Mouse (Mus musculus) fibroblast of lung, adult 2 months (primary cell): ENCODE measurements around the gene Lingo4.
A peak's percentile ranks its signal among the peaks of the same experiment; 100 is the strongest.

Source experiments
- DNase-seq: peaks from one replicate; pipeline ENCODE4 v3.0.0-alpha.2; 2011; ENCODE audit warnings: low read depth

The Lingo4 gene

DNA sequence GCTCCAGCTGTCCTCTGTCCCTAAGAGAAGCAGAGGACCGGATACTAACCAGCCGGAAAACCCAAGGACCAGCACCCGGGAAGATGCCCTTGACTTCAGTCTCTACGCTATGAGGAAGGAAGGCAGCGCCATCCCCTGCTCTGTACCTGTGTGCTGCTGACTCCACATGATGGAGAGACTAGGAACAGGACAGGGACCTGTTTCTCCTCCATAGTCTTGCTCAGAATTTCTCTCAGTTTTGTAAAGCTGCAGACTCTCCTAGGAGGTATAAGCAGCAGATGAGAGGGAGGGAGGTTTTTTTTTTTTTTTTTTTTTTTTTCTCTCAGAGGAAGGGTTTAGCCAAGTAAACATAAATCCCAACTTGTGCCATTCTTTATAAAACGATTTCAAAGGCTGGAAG, at the start of gene Lingo4:
Gene Lingo4 (plus strand): TSS at position 301 of the 400 bp plus-strand sequence.
- DNase-seq: no peak

DNA sequence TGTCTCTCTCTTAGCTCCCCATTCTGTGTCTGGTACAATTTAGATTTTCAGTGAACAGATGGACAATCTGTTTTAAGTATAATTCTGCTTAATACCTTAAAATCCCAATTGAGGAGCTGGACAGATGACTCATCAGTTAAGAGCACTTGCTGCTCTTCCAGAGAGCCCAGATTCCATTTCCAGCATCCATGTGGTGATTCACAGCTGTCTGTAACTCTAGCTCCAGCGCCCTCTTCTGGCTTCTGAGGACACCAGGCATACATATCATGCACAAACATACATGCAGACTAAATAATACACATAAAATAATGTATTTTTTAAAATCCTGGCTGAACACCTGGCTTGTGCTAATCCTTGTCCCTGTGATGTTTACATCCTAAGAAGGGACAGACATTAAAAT, 37.5 kb upstream of the Lingo4 start:
- DNase-seq: no peak

DNA sequence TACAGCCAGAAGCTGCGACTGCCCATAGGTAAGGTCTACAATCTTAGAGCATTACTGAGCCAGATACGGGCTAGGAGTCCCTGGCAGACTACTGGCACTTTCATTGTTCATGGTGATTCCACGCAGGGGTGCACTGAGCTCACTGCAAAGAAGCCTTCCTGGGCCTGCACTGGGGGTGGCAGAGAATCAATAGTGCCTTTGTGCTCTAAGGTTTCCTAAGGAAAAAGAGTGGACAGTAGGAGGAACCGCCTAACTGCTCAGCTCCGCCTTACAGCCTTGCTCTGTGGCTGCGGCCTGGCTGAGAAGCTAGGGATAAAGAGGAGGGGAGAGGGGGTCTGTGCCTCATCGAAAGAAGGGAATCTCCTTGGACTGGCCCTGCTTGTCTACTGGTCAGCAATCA, 36.2 kb upstream of the Lingo4 start, which contains the start of gene C2cd4d:
Gene C2cd4d (plus strand): TSS at position 301 of the 400 bp plus-strand sequence.
- DNase-seq: no peak

DNA sequence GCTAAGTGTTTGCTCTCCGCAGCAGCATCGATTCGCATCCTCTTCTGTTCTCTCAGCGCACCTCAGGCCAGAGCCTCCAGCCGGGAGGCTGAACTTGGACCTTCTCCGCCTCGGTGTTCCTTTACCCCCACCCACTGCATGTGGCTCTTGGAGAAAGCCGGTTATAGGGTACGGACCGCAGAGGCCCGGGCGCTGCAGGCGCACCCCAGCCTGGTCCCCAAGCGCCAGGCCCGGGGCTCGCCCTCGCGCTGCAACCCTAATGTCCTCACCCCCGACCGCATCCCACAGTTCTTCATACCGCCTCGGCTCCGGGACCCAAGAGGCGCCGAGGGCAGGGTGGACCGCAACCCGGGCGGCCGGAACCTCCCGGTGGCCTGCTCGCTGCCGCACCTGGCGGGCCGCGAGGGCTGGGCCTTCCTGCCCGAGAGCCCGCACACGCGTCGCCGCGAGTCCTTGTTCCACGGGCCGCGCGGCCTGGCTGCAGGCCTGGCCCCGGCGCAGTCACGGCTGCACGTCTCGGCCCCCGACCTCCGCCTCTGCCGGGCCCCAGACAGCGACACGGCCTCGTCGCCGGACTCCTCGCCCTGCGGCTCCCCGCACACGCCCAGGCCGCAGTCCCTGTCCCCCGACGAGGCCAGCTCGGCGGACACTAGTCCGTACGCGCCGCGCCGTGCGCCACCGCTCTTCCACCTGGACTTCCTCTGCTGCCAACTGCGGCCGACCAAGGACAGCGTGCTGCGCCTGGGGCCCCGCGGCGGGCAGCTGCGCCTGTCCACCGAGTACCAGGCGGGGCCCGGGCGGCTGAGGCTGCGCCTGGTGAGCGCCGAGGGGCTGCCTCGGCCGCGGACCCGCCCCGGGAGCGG, 34.8 kb upstream of the Lingo4 start:
- DNase-seq: no peak

DNA sequence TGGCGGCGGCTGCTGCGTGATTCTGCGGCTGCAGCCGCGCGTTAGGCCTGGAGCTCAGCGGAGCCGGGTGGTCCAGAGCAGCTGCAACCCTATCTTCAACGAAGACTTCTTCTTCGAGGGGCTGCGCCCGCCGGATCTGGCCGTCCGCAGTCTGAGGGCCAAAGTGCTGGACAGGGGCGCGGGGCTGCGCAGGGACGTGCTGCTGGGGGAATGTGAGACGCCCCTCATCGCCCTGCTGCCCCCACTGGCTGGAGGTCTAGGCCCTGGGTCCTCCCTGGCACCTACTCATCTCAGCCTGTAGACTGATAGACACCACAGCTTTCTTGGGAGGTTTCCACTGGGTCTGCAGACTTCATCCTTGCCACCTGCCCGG, 34.2 kb upstream of the Lingo4 start:
- no peak for DNase-seq

DNA sequence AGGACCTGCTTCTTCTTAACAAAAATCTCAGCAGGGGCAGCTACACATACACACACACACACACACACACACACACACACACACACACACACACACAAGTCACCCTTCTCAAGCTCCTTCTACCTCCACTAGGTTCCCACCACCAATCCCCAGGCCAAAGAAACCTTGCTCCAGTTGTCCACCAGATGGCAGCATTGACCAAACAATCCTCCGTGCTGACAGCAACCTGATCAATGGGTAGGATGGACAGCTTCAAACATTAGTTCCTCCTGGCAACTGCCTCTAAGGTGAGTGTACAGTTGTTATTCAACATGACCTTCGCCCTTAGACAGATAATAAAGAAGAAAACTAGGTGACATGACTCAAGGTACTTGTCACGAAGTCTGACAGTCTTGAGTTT, 31.6 kb upstream of the Lingo4 start:
- peak; percentile 46 for DNase-seq

DNA sequence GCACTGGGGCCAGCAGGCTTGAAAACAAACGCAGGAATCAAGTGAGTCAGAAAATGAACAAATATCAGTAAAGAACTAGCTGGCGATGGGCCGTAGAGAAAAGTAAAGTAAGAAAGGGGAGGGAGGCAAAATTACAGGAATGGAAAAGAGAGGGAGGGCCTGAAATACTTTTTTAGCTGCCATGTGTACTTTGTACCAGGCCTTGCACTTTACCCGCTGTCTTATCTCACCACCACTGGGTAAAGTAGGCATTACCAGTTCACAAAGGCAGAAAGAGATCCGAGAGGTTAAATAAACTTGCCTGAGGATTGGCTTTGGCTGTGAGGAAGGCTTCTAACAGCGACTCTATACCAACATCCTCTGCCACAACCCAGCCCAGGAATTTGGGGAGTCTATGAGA, 30.8 kb upstream of the Lingo4 start:
- no peak for DNase-seq

DNA sequence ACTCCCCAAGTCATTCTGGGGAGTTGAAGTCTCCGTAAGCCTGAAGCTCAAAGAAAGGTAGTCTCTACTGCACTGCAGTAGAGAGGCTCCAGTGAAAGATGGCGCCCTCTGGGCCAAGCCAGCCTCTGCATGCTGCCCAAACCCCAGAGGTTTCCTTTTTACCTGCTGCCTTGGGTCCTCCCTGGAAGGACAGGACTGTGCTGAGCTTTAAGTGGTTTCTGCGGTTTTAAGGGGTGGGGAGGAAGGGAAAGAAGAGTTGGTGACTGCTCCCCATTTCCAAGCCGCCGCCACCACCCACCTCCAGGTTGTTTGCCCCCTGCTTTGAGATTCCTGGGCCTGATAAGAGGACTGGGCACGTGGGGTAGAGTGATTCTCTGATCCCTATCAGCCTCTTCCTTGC, 29.7 kb upstream of the Lingo4 start:
- DNase-seq: no peak

DNA sequence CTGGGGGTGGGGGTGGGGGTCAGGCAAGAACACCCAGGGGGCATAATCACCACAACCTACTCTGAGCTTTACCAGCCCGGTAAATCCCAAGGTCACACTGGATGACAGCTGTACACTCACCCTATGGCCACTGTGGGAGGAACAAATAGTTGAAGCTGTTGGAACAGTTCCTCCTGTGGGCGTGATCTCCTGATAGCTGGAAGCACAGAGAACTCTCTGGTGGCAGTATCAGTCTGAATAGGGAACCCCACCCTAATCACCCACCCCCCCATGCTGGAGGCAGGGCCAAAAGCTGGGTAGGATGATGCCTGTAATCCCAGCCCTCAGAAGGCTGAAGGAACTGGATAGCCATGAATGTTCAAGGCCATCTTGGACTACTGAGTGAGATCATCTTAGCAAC, 28.6 kb upstream of the Lingo4 start:
- DNase-seq: no peak

DNA sequence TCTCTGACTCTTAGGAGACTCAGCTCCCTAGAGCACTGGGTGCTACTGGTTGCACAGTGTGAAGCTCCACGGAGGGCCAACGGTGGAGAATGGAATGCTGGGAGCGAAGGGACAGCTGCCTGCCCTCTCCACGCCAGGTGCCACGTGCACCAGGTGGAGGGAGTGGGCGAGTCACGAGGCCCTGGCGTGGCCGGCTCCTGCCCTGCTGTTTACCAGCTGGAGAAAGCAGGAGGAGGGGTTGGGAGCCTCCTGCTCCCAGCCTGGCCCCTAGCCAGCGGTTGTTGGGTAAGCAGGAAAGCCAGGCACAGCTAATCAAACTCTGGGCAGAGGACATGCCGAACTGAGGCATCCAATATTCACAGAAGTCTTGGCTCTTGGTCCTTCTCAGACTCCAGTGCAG, 26.7 kb upstream of the Lingo4 start:
- DNase-seq: peak; percentile 54

DNA sequence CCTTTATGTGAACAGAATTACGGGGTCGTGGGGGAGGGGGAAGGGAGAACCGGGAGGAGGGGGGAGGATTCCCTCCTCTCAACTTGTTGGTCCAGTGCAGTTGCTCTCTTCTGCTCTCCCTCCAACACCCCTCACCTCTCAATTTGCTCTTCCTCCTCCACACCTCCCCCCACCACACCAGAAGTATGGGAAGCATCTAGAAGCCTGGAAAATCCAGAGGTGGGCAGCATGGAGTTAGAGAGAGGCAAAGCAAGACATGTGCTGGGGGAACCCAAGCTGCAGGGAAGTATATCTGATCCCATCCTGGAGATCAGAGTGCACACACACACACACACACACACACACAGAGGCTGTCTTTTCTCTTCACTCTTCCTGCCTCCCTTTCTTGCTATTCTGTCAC, 26.3 kb upstream of the Lingo4 start:
- no peak for DNase-seq

DNA sequence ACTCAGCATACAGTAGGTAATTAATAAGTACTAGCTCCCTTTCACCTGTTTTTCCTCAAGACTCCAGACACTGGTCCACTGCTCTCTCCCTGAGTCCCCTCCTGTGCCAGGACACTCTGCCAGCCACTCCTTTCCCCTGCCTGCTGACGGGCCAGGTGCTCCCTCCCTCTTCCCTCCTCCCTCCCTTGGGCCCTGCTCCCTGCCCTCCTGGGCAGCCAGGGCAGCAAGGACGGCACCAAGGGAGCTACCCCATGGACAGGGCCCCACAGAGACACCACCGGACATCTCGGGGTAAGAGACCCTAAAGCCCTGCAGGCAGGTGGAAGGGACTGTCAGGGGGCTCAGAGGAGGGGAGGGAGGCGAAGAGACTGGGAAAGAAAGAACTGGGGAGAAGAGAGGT, 25.7 kb upstream of the Lingo4 start, which contains the start of gene Rorc:
Gene Rorc (plus strand): TSS at position 154 of the 400 bp plus-strand sequence.
- no peak for DNase-seq

DNA sequence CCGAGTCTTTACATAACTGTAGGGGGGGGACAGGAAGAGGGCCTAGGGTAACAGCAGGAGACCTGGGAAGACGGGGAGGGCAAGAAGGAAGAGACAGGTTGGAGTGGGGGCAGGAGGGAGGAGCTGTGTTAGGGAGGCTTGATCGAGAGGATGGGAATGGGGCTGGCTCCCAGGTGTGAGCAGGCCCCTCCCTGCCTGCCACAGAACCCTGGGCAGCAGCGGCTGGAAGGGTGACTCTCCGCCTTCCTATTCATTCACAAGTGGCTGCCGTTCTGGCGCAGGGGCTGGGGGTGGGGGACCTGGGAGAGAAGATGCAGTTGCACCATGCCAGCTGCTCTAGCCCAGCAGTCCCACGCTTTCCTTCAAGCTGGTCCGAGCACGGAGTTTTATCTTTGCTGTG, 25.2 kb upstream of the Lingo4 start:
- DNase-seq: no peak

DNA sequence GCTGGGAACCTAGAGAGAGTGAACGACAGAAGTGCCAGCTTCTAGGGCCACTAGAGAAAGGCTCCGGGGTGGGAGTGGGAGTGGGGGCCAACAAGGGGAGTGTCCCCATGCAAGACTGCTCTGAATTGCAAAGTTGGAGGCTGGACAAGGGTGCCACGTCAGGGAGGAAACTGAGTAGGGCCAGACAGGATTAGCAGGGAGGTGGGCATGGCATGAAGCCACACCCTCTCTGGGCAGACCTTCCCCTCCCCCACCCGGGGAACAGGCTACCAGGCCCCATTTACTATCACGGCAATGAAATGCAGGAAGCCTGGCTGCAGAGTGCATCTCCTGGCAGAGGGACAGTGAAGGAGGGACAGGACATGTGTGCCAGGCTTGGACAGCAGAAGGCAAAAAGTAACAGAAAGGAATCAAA, 24.7 kb upstream of the Lingo4 start:
- DNase-seq: no peak

DNA sequence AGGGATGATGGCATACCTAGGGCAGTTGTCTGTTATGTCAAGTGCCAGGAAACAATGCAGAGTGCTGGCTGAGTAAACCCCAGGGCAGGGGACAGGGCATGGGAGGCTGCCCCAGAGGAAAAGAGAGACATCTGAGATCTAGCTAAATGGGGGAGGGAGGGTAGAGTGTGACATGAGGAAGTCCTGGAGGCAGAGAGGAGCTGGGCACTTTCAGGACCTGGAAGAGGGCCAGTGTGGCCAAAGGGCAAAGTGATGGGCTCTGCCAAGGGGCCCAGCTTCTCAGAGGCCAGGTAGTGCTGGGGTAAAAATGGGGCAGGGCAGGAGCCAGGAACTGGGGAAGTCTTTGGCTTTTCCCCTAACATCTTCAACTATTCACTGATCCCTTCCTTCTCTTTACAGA, 23.7 kb upstream of the Lingo4 start:
- no peak for DNase-seq

DNA sequence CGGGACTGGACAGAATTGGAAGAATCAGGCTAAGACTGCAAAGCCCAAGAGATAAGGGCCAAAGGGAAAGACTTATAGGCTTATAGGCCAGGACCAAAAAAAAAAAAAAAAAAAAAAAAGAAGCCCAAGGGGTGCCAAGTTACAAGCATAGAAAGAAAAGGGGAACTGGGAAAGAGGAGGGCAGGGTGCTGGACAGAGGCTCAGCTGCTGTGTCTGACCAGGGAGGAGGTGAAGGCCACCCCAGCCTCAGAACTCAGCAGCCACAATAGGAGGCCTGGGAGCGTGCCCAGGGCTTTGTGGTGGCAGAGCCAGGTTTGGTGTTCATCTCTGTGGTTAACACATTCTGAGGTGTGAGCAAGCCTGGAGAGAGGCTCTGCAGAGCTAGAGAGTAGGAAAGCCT, 23.2 kb upstream of the Lingo4 start:
- DNase-seq: no peak

DNA sequence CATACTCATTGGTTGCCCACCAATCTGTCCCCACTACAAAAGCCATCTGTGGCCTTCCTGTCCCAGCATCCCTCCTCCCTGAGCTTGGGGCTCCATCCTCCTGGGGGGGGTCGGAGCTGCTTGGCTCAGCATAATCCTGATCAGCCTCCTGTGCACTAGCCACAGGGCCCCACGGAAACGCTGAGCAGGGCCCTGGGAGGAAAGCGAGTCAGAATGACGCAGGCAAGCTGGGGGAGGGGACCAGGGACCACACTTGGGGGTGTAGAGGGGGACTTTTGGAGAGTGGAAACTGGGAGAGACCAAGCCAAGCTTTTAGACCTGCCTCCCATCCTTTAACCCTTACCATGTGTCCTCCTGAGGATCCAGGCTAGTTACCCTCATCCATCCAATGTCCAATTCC, 22.5 kb upstream of the Lingo4 start:
- DNase-seq: no peak

DNA sequence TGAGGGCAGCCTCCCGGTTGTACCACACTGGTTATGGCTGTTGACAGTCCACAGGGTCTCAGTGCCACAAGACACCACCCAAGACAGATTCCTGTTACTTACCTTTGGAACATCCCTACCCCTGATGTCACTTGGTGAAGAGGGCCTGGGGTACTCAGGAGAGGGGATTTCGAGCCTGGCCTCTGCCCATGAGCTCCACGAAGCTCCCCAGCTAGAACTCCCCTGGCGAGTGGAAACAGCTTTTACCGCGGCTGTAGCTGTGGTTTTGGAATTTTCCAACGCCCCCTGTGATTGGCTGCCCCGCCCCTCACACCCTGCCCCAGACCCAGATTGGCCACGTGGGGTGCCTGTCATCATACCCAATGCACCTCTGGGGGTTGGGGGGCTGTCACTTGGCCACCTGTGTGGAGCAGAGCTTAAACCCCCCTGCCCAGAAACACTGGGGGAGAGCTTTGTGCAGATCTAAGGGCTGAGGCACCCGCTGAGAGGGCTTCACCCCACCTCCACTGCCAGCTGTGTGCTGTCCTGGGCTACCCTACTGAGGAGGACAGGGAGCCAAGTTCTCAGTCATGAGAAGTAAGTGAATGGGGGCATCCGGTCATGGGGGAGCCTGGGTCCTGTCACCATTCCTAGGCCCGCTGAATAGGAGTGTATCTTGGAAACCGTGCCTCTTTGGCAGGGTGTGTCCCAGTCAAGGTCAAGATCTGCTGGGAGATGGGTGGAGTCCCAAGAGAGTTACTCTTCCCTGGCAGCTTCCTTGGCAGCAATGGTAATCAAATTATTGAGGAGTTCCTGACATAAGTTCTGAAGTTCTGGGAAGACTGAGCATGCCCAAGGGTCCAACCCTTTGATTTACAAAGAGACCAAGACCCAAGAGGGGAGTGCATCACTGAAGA, 21.0 kb upstream of the Lingo4 start:
- no peak for DNase-seq

DNA sequence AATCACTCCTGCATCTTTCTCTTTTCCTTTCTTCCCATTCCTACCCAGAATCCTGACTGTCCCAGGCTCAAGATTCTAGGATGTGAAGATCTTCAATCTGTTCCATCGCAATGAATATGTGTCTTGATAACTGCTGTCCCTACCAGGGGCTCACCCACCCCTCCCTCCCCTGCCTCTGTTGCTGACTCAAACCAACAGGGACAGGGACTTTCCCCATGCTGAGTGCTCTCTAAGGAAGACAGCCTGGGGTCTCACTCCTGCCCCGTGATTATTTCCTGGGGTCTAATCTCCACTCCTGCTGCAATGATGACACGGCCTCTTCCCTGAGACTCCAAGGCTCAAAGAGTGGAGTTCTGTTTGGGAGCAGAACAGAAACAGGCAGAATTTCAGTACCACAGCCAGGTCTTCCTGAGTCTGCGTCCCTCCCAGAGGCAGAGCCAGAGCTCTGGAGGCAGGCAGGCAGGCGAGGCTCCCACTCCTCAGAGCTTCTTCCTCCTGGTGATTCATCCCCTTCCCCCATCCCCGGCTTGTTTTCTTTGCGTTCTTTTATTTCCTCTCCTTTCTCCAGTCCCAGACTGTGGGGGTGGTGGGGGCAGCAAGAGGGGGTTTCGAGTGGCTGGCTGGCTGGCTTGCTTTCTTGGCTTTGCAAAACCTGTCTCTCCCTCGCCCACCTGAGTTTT, 18.3 kb upstream of the Lingo4 start:
- DNase-seq: no peak

DNA sequence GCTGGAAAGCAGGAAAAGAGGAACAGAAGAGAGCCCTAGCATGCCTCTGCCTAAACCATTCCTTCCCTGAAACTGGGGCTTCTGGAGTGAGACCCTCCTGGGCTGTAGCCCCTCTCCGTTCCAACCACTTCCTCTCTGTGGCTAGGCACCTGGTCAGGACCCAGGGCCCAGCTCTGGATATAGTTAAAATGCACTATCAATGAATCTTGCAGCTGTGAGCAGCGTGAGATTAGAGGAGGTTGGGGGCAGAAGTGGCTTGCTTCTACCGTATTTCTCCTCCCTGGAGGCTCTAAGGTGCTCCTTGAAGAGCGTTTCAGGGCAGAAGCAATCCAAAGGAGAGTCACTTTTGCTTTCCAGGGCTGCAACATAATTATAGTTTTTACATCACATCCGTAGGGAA, 16.0 kb upstream of the Lingo4 start:
- DNase-seq: no peak

DNA sequence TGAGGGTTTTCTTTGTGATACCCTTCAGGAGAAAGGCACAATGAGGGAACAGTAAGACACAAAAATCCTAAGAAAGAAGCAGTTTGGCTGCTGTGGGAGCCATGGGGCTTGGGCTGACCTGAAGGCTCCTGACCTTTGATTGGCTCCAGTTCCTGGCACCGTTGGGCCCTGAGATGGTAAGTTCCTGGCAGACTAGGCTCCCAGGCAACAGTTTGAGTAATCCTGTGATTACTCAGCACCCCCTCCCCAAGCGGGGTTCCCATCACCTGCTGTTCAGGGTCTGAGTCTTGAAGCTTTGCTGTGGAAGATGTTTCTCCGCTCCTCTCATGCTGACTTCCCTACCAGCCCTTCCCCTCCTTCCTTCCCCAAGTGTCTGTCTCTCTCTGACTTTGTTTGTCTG, 14.8 kb upstream of the Lingo4 start:
- no peak for DNase-seq

DNA sequence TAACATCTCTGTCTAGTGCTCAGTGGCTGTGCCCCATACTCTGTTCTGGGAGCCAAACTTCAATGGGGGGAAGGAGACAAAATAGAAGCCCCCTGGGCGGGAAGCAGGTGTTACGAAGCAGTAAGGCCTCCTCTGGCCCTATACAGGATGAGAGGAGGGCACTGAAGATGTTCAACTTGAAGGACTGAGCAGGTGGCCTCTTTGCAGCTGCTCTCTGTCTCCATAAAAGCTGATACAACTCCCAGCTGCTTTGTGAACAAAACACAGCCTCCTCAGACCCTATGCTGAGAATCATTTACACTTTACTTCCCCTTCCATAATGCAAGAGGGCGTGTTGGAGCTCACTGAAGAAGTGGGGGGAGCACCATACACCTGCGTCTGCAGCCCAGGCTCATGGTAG, 11.6 kb upstream of the Lingo4 start:
- DNase-seq: no peak

DNA sequence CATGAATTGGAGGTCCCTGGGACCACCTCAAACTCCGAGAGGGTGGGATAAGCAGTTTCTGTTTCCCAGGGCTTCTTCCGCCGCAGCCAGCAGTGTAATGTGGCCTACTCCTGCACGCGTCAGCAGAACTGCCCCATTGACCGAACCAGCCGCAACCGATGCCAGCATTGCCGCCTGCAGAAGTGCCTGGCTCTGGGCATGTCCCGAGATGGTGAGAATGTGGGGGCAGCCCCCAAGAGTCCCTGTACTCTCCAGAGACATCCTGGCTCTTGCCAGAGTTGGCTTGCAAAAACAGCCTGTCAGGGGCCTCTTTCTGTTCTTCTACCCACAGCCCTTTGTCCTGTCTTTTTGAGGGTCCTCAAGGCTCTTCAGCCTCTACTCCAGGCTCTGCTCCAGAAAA, 10.9 kb upstream of the Lingo4 start:
- no peak for DNase-seq
